Mouse (Mus musculus) forebrain, embryonic 14.5 days (tissue): ENCODE results near the gene Tmem223. TPM values are rescaled to one million over a fixed set of nuclear protein-coding genes. Genes with fewer than 3 reads are reported as not detected.

Source experiments
- ATAC-seq: fragments of 200-750 bp; cut with Nextera tagmentation; 2 replicates; pipeline ENCODE4 v1.8.0; 2017; ENCODE audit warnings: mild to moderate bottlenecking, moderate library complexity
- DNase-seq: peaks from one replicate; pipeline ENCODE4 v3.0.0-alpha.2; 2015; ENCODE audit warnings: low spot score
- H3K27ac ChIP-seq: fragments of 300-500 bp; sonication (generic); 2 replicates; pipeline ENCODE4 v1.5.1; 2014; ENCODE audit warnings: low read depth, mild to moderate bottlenecking, control low read depth, low read length, moderate library complexity
- H3K27me3 ChIP-seq: fragments of 300-500 bp; sonication (generic); replicated peaks from 2 replicates; pipeline ENCODE4 v1.6.1; 2014; ENCODE audit warnings: low read length, control low read depth, mixed read lengths; ENCODE audit not compliant: control insufficient read depth, insufficient read depth
- H3K36me3 ChIP-seq: fragments of 300-500 bp; sonication (generic); 2 replicates; pipeline ENCODE4 v1.6.1; 2014; ENCODE audit warnings: low read length, control low read depth; ENCODE audit not compliant: control insufficient read depth, insufficient read depth
- H3K4me1 ChIP-seq: fragments of 300-500 bp; sonication (generic); 2 replicates; pipeline ENCODE4 v1.6.1; 2014; ENCODE audit warnings: antibody characterized with exemption, low read length, control low read depth; ENCODE audit not compliant: control insufficient read depth, insufficient read depth
- H3K4me2 ChIP-seq: fragments of 300-500 bp; sonication (generic); 2 replicates; pipeline ENCODE4 v1.6.1; 2014; ENCODE audit warnings: mild to moderate bottlenecking, control low read depth, low read length
- H3K4me3 ChIP-seq: fragments of 300-500 bp; sonication (generic); 2 replicates; pipeline ENCODE4 v1.5.1; 2014; ENCODE audit warnings: low read depth, low read length, control low read depth
- H3K9ac ChIP-seq: fragments of 300-500 bp; sonication (generic); 2 replicates; pipeline ENCODE4 v1.6.1; 2014; ENCODE audit warnings: mild to moderate bottlenecking, low read length, control low read depth, moderate library complexity
- H3K9me3 ChIP-seq: fragments of 300-500 bp; sonication (generic); replicated peaks from 2 replicates; pipeline ENCODE4 v1.6.1; 2016; ENCODE audit warnings: low read length, control low read depth, mixed read lengths; ENCODE audit not compliant: control insufficient read depth
- WGBS: fragments of 180-500 bp; shearing (Covaris S2); extraction: QIAGEN DNeasy Blood & Tissue Kit; methylation state at CpG from one replicate; pipeline ENCODE4 v1.1.7; 2014; 5-methylcytosine and 5-hydroxymethylcytosine counted together
- polyA plus RNA-seq: library from polyadenylated mRNA; unstranded; fragments of >200 nt; fragmentation: Nextera tagmentation; extraction: Ambion mirVana; gene quantifications from 2 replicates; pipeline ENCODE4 v1.2.1, GENCODE M21; 2014

The Tmem223 gene
- polyA plus RNA-seq, 1 experiment from 2014 or later = 345 TPM

GRCm38 (mm10) chr19:8803879-8804660 is 33.3 kb downstream of the Tmem223 start:
- Histone ChIP-seq H3K4me3 (no peak overlapping the region), H3K4me2 (no peak overlapping the region), H3K36me3 (peaks cover 36% of the 10 kb centered on the region), H3K4me1 (peaks cover 8% of the 10 kb centered on the region; the same call in 1 of the 2 replicates), H3K27ac (no peak overlapping the region), H3K27me3 (no peaks in the 10 kb centered on the region), H3K9me3 (no peaks in the 10 kb centered on the region), H3K9ac (no peak overlapping the region)
- ATAC-seq (no peak), DNase-seq (no peak)
- 91% methylated on average over 11 of the region's 11 CpGs for WGBS

- Histone ChIP-seq H3K4me3 (no peak overlapping the region), H3K4me2 (no peak overlapping the region), H3K9ac (no peak overlapping the region), H3K4me1 (peaks cover 5% of the 10 kb centered on the region; the same call in 1 of the 2 replicates), H3K36me3 (peaks cover 59% of the 10 kb centered on the region), H3K9me3 (no peaks in the 10 kb centered on the region), H3K27ac (no peak overlapping the region), H3K27me3 (no peaks in the 10 kb centered on the region)
- DNase-seq (no peak), ATAC-seq (no peak)
- 91% methylated on average over 5 of the region's 5 CpGs for WGBS
Observed at GRCm38 (mm10) chr19:8806810-8807209, 36.0 kb downstream of the Tmem223 start.

GRCm38 (mm10) chr19:8815812-8816211 is 45.0 kb downstream of the Tmem223 start:
- H3K4me3 ChIP-seq = no peak overlapping the region
- DNase-seq = peak; percentile 32
- H3K9ac ChIP-seq = no peak overlapping the region
- H3K4me2 ChIP-seq = no peak overlapping the region; the same call in 1 of the 2 replicates
- H3K27me3 ChIP-seq = no peaks in the 10 kb centered on the region
- no peak for ATAC-seq
- WGBS = 74% methylated on average over 11 of the region's 11 CpGs
- peaks cover 19% of the 10 kb centered on the region for H3K4me1 ChIP-seq
- H3K27ac ChIP-seq = no peak overlapping the region
- no peaks in the 10 kb centered on the region for H3K9me3 ChIP-seq
- H3K36me3 ChIP-seq = peaks cover 46% of the 10 kb centered on the region

GRCm38 (mm10) chr19:8817001-8817400 is 46.2 kb downstream of the Tmem223 start:
- DNase-seq (no peak), ATAC-seq (no peak)
- Histone ChIP-seq H3K27me3 (no peaks in the 10 kb centered on the region), H3K9me3 (no peaks in the 10 kb centered on the region), H3K4me2 (peak overlapping the region; percentile 88), H3K36me3 (peaks cover 36% of the 10 kb centered on the region), H3K9ac (peak overlapping the region; percentile 40), H3K4me3 (no peak overlapping the region), H3K4me1 (peaks cover 24% of the 10 kb centered on the region), H3K27ac (no peak overlapping the region)
- 65% methylated on average over 3 of the region's 3 CpGs for WGBS

- no peak for ATAC-seq
- peak overlapping the region; percentile 99 for H3K27ac ChIP-seq
- H3K36me3 ChIP-seq = peaks cover 29% of the 10 kb centered on the region
- H3K27me3 ChIP-seq = no peaks in the 10 kb centered on the region
- DNase-seq = no peak
- peak overlapping the region; percentile 88 for H3K4me2 ChIP-seq
- WGBS = 33% methylated on average over 14 of the region's 14 CpGs
- H3K9ac ChIP-seq = peak overlapping the region; percentile 65
- peak overlapping the region; percentile 99 for H3K4me3 ChIP-seq
- peaks cover 37% of the 10 kb centered on the region for H3K4me1 ChIP-seq
- H3K9me3 ChIP-seq = no peaks in the 10 kb centered on the region
Observed at GRCm38 (mm10) chr19:8818301-8818798, 47.6 kb downstream of the Tmem223 start.

- H3K4me1 ChIP-seq = peaks cover 38% of the 10 kb centered on the region
- no peaks in the 10 kb centered on the region for H3K9me3 ChIP-seq
- peak within 1 kb of the TSS; percentile 95 for H3K9ac ChIP-seq
- no peaks in the 10 kb centered on the region for H3K27me3 ChIP-seq
- H3K36me3 ChIP-seq = peaks cover 30% of the 10 kb centered on the region
- DNase-seq (peak; percentile 100), ATAC-seq (peak; percentile 95)
- H3K27ac ChIP-seq = peak within 1 kb of the TSS; percentile 99
- peak within 1 kb of the TSS; percentile 99 for H3K4me3 ChIP-seq
- WGBS = under 1% methylated on average over 33 of the region's 33 CpGs
- peak within 1 kb of the TSS; percentile 88 for H3K4me2 ChIP-seq
Observed at GRCm38 (mm10) chr19:8818801-8819595, 48.2 kb downstream of the Tmem223 start, which contains the start of gene Ttc9c. Gene Ttc9c (minus strand): TSS chr19:8819333.

- peaks cover 31% of the 10 kb centered on the region for H3K36me3 ChIP-seq
- DNase-seq (peak; percentile 99), ATAC-seq (peak; percentile 95)
- peak within 1 kb of the TSS; percentile 99 for H3K4me3 ChIP-seq
- peaks cover 38% of the 10 kb centered on the region for H3K4me1 ChIP-seq
- peak within 1 kb of the TSS; percentile 99 for H3K27ac ChIP-seq
- H3K9me3 ChIP-seq = no peaks in the 10 kb centered on the region
- no peaks in the 10 kb centered on the region for H3K27me3 ChIP-seq
- WGBS = under 1% methylated on average over 82 of the region's 83 CpGs
- H3K4me2 ChIP-seq = peak within 1 kb of the TSS; percentile 88
- H3K9ac ChIP-seq = peak within 1 kb of the TSS; percentile 95
Observed at GRCm38 (mm10) chr19:8819596-8820423, 49.0 kb downstream of the Tmem223 start, which contains the start of gene Hnrnpul2. Gene Hnrnpul2 (plus strand): TSS chr19:8820010.

GRCm38 (mm10) chr19:8820424-8820956 is 49.7 kb downstream of the Tmem223 start:
- Histone ChIP-seq H3K4me2 (peak overlapping the region; percentile 88), H3K9me3 (no peaks in the 10 kb centered on the region), H3K27ac (peak overlapping the region; percentile 99), H3K9ac (peak overlapping the region; percentile 95), H3K4me1 (peaks cover 38% of the 10 kb centered on the region), H3K4me3 (peak overlapping the region; percentile 99), H3K36me3 (peaks cover 31% of the 10 kb centered on the region), H3K27me3 (no peaks in the 10 kb centered on the region)
- no peak for DNase-seq
- WGBS = 0% methylated on average over 37 of the region's 48 CpGs
- ATAC-seq = peak; percentile 10; the same call in 1 of the 2 replicates
